Mouse (Mus musculus) hindbrain, embryonic 12.5 days (tissue): Measurements from ENCODE around the gene Wt1. TPM values are rescaled to one million over a fixed set of nuclear protein-coding genes. Genes with fewer than 3 reads are reported as not detected.

Experiments used
- ATAC-seq: fragments of 200-750 bp; cut with Nextera tagmentation; 2 replicates; pipeline ENCODE4 v1.8.0; 2017; ENCODE audit warnings: moderate TSS enrichment; ENCODE audit not compliant: low FRiP score
- H3K27ac ChIP-seq: fragments of 300-500 bp; sonication (generic); 2 replicates; pipeline ENCODE4 v1.5.1; 2016; ENCODE audit warnings: mild to moderate bottlenecking
- H3K27me3 ChIP-seq: fragments of 300-500 bp; sonication (generic); 2 replicates; pipeline ENCODE4 v1.6.1; 2016; ENCODE audit warnings: mild to moderate bottlenecking
- H3K36me3 ChIP-seq: fragments of 300-500 bp; sonication (generic); 2 replicates; pipeline ENCODE4 v1.6.1; 2016; ENCODE audit warnings: mild to moderate bottlenecking
- H3K4me1 ChIP-seq: fragments of 300-500 bp; sonication (generic); 2 replicates; pipeline ENCODE4 v1.6.1; 2016
- H3K4me2 ChIP-seq: fragments of 300-500 bp; sonication (generic); replicated peaks from 2 replicates; pipeline ENCODE4 v1.6.1; 2016; ENCODE audit warnings: mild to moderate bottlenecking
- H3K4me3 ChIP-seq: fragments of 300-500 bp; sonication (generic); 2 replicates; pipeline ENCODE4 v1.5.1; 2016; ENCODE audit warnings: mild to moderate bottlenecking
- H3K9ac ChIP-seq: fragments of 300-500 bp; sonication (generic); 2 replicates; pipeline ENCODE4 v1.6.1; 2016; ENCODE audit warnings: mild to moderate bottlenecking, moderate library complexity
- H3K9me3 ChIP-seq: fragments of 300-500 bp; sonication (generic); replicated peaks from 2 replicates; pipeline ENCODE4 v1.6.1; 2016; ENCODE audit warnings: mild to moderate bottlenecking
- WGBS: fragments of 180-500 bp; shearing (Covaris S2); methylation state at CpG from one replicate; pipeline ENCODE4 v1.1.7; 2016; 5-methylcytosine and 5-hydroxymethylcytosine counted together
- polyA plus RNA-seq: library from polyadenylated mRNA; unstranded; fragments of >200 nt; fragmentation: Nextera tagmentation; extraction: Ambion mirVana; gene quantifications from 2 replicates; pipeline ENCODE4 v1.2.1, GENCODE M21; 2016

Gene Wt1
- polyA plus RNA-seq, 1 experiment from 2014 or later: 0.31 TPM

GRCm38 (mm10) chr2:105100541-105100940, 25.8 kb upstream of the Wt1 start:
- Histone ChIP-seq H3K4me1 (no peaks in the 10 kb centered on the region), H3K36me3 (no peaks in the 10 kb centered on the region), H3K27ac (no peak overlapping the region), H3K9ac (no peak overlapping the region), H3K4me2 (no peak overlapping the region), H3K4me3 (no peak overlapping the region), H3K9me3 (no peaks in the 10 kb centered on the region), H3K27me3 (no peaks in the 10 kb centered on the region)
- 73% methylated on average over 7 of the region's 7 CpGs for WGBS
- no peak for ATAC-seq

- H3K27ac ChIP-seq: no peak overlapping the region
- WGBS: 9% methylated on average over 6 of the region's 6 CpGs
- H3K9me3 ChIP-seq: no peaks in the 10 kb centered on the region
- H3K4me1 ChIP-seq: no peaks in the 10 kb centered on the region
- H3K27me3 ChIP-seq: peaks cover 28% of the 10 kb centered on the region
- H3K4me3 ChIP-seq: no peak overlapping the region
- peak; percentile 96 for ATAC-seq
- no peak overlapping the region for H3K9ac ChIP-seq
- no peak overlapping the region for H3K4me2 ChIP-seq
- H3K36me3 ChIP-seq: no peaks in the 10 kb centered on the region
These were observed 17.6 kb upstream of the Wt1 start for GRCm38 (mm10) chr2:105108703-105109158.

DNA sequence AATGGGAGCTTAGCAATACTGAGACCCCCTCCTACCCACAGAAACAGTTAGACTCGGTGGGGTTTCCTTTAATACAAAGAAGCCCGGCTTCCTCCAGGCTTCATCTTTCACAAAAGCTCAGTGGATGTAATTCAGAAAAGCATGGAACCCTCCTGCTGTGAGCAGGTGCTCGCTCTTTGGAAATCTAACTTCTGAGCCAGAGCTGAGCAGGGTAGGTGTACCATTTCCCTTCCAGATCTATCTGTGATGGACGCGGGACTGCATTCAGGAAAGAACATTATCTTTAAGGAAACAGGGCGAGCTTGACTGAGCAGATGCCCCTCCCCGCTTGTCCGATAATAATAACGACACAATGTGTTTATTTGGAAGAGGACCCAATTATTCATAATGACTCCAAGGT, 12.3 kb upstream of the Wt1 start:
- WGBS: 12% methylated on average over 9 of the region's 9 CpGs
- H3K4me2 ChIP-seq: no peak overlapping the region
- H3K27me3 ChIP-seq: peaks cover 72% of the 10 kb centered on the region
- no peaks in the 10 kb centered on the region for H3K4me1 ChIP-seq
- H3K4me3 ChIP-seq: no peak overlapping the region
- no peaks in the 10 kb centered on the region for H3K9me3 ChIP-seq
- H3K36me3 ChIP-seq: no peaks in the 10 kb centered on the region
- H3K9ac ChIP-seq: no peak overlapping the region
- no peak for ATAC-seq
- no peak overlapping the region for H3K27ac ChIP-seq

DNA sequence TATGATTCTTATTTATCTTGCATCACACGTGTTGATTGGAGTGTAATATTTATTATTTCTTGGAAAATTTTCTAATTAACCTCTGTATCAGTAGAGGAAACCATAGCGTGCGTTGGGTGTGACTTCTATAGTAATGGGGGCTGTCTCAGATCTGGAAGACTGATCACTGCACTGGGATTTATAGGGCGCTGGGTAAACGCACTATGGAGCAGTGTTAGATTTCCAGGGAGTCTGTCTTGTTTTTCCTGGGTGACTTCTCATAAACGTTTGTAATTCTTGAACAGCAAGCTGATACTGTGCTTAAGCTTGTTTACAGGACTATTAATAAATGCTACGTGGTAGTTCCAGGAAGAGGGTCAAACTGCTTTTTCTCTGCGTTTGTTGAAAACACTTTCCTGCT, 8.7 kb upstream of the Wt1 start:
- no peak overlapping the region for H3K9ac ChIP-seq
- H3K4me1 ChIP-seq: peaks cover under 1% of the 10 kb centered on the region; the same call in 1 of the 2 replicates
- H3K4me2 ChIP-seq: no peak overlapping the region
- 70% methylated on average over 8 of the region's 8 CpGs for WGBS
- no peaks in the 10 kb centered on the region for H3K36me3 ChIP-seq
- no peak overlapping the region for H3K4me3 ChIP-seq
- no peak for ATAC-seq
- H3K27ac ChIP-seq: no peak overlapping the region
- H3K9me3 ChIP-seq: no peaks in the 10 kb centered on the region
- H3K27me3 ChIP-seq: peaks cover 85% of the 10 kb centered on the region

DNA sequence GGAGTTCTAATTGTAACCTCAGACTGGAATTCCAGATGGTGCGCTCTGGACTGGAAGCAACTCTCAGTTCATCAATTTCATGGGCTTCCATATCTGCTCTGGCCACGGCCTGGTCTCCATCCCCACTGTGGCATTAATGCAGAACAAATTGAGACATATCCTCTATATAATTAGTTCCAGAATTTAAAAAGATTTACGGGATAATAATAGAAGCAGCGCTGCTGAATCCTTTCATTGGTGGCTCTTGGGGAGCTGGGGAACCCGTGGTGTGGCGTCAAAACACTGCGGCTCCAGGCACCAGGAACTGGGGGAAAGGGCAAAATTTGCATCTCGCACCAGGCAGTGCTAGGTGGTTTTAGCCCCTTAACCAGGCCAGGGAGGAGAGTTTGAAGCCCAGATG, 4.1 kb upstream of the Wt1 start:
- no peak for ATAC-seq
- Histone ChIP-seq H3K9me3 (no peaks in the 10 kb centered on the region), H3K36me3 (no peaks in the 10 kb centered on the region), H3K4me2 (no peak overlapping the region), H3K27me3 (peaks cover 93% of the 10 kb centered on the region), H3K4me1 (peaks cover 15% of the 10 kb centered on the region), H3K4me3 (no peak overlapping the region), H3K27ac (no peak overlapping the region), H3K9ac (no peak overlapping the region)
- WGBS: 1% methylated on average over 8 of the region's 8 CpGs

DNA sequence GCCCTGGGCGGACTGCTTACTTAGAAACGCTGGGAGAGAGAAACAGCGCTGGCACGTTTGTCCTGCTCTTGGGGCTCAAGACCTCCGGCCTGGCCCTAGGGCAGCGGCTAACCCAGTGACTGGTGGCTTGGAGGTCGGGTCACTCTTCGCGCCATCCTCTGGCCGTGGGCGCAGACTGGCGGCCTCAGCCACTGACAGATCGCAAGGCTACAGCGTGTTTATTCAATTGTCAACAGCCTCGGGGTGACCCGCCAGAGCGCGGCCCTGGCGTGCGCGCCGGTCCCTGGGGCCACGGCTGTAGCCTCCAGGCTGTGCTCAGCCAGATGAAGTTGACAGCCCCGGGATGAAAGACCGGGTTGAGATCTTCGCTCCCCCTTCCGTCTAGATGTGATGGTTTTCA, 3.4 kb upstream of the Wt1 start:
- Histone ChIP-seq H3K4me1 (peaks cover 16% of the 10 kb centered on the region), H3K4me3 (peak overlapping the region; percentile 11), H3K36me3 (no peaks in the 10 kb centered on the region), H3K27me3 (peaks cover 93% of the 10 kb centered on the region), H3K9ac (no peak overlapping the region), H3K27ac (no peak overlapping the region), H3K9me3 (no peaks in the 10 kb centered on the region), H3K4me2 (0 out of 2 replicates have a peak overlapping the region, but pooled peaks have one; percentile 17)
- no peak for ATAC-seq
- under 1% methylated on average over 27 of the region's 27 CpGs for WGBS

- 2% methylated on average over 8 of the region's 8 CpGs for WGBS
- Histone ChIP-seq H3K4me3 (no peak overlapping the region), H3K9me3 (no peaks in the 10 kb centered on the region), H3K4me1 (peaks cover 16% of the 10 kb centered on the region), H3K27ac (no peak overlapping the region), H3K9ac (no peak overlapping the region), H3K4me2 (no peak overlapping the region), H3K27me3 (peaks cover 94% of the 10 kb centered on the region), H3K36me3 (no peaks in the 10 kb centered on the region)
- ATAC-seq: no peak
These were observed 2.9 kb upstream of the Wt1 start for GRCm38 (mm10) chr2:105123431-105123830.

DNA sequence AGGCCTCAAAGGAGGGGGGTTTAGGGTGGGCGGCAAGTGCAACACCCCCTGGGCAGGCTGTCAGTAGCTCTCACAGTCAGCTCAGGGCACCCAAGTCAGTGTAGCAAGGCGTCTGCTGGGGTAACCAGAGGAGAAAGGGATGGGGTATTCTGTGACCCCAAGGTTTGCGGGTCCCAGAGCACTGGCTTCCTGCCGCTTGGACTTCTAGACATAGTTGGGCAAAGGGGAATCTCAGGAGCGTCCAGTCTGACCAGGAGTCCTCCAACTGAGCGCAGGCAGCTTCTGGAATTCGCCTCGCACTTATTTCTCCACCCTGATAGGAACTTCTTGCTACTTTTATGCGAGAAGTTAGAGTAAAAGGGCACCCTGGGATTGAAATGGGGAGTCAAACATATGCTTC, 2.4 kb upstream of the Wt1 start:
- no peak overlapping the region for H3K27ac ChIP-seq
- no peaks in the 10 kb centered on the region for H3K36me3 ChIP-seq
- H3K9me3 ChIP-seq: no peaks in the 10 kb centered on the region
- H3K4me2 ChIP-seq: no peak overlapping the region
- H3K27me3 ChIP-seq: peaks cover 94% of the 10 kb centered on the region
- H3K9ac ChIP-seq: no peak overlapping the region
- peaks cover 16% of the 10 kb centered on the region for H3K4me1 ChIP-seq
- no peak overlapping the region for H3K4me3 ChIP-seq
- 2% methylated on average over 9 of the region's 9 CpGs for WGBS
- ATAC-seq: no peak

DNA sequence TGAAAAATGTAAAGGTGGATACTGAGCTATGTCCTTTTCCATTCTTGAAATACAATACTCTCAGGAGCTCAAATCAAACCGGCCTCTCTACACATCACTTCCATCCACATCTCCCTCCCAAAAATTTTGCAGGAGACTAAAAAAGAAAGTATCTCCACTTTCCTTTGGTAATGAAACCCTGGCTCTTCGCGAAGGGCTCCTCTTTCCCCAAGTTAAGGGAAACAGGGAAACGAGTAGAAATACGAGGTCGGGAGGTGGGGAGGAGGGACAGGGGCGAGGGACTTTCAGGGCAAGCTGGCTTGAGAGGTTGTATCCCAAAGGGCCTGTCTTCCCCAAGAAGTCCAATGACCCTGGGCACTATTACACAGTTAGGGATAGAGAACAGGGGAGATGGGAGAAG, 1.9 kb upstream of the Wt1 start:
- Histone ChIP-seq H3K9ac (no peak overlapping the region), H3K27ac (no peak overlapping the region), H3K36me3 (no peaks in the 10 kb centered on the region), H3K4me2 (no peak overlapping the region), H3K27me3 (peaks cover 94% of the 10 kb centered on the region), H3K4me1 (peaks cover 16% of the 10 kb centered on the region), H3K9me3 (no peaks in the 10 kb centered on the region), H3K4me3 (no peak overlapping the region)
- ATAC-seq: no peak
- WGBS: 0% methylated on average over 7 of the region's 7 CpGs

DNA sequence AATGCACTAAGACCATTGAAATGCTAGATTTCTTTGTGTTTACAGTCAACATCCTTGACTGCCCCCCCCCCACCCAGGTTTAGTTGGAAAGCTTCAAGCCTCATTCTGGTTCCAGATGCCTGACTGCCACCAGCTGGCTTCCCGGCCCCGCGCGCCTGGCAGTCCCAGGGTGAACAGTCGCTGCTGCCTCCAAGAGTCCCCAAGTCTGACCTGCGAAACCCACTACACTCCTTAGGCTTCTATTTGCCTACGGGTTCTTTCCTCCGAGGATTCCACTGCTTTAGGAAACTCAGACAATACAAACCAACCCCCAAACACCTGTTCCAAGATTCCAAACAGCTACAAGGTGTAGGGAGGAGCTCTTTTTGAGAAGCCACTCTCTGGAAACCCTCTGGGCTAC, 1.1 kb upstream of the Wt1 start:
- H3K27ac ChIP-seq: no peak overlapping the region
- 2% methylated on average over 8 of the region's 8 CpGs for WGBS
- peaks cover 16% of the 10 kb centered on the region for H3K4me1 ChIP-seq
- H3K27me3 ChIP-seq: peaks cover 94% of the 10 kb centered on the region
- no peak overlapping the region for H3K9ac ChIP-seq
- ATAC-seq: no peak
- H3K4me2 ChIP-seq: no peak overlapping the region
- no peaks in the 10 kb centered on the region for H3K36me3 ChIP-seq
- H3K4me3 ChIP-seq: no peak overlapping the region
- no peaks in the 10 kb centered on the region for H3K9me3 ChIP-seq

DNA sequence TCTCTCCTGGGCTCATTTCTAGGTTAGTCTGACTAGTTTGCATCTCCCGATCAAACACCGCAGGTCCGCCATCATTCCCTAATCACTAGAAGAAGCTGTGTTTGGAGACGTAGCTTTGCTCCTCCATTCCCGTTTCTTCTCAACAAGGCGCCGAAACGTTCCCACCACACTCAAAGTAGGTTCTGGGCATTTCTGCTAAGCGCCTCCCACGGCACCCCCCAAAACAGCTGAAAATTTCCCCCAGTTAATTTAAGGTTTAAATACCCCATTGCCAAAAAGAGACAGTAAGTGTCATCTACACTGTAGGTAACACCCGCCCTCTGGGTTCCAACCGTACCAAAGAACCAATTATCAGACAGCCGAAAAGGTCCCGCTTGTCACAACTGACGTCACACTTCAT, 688 bp upstream of the Wt1 start:
- no peak for ATAC-seq
- no peak overlapping the region for H3K4me3 ChIP-seq
- H3K4me1 ChIP-seq: peaks cover 19% of the 10 kb centered on the region
- H3K36me3 ChIP-seq: no peaks in the 10 kb centered on the region
- WGBS: 3% methylated on average over 15 of the region's 15 CpGs
- no peak overlapping the region for H3K4me2 ChIP-seq
- no peak overlapping the region for H3K9ac ChIP-seq
- H3K9me3 ChIP-seq: no peaks in the 10 kb centered on the region
- peaks cover 94% of the 10 kb centered on the region for H3K27me3 ChIP-seq
- H3K27ac ChIP-seq: no peak overlapping the region

DNA sequence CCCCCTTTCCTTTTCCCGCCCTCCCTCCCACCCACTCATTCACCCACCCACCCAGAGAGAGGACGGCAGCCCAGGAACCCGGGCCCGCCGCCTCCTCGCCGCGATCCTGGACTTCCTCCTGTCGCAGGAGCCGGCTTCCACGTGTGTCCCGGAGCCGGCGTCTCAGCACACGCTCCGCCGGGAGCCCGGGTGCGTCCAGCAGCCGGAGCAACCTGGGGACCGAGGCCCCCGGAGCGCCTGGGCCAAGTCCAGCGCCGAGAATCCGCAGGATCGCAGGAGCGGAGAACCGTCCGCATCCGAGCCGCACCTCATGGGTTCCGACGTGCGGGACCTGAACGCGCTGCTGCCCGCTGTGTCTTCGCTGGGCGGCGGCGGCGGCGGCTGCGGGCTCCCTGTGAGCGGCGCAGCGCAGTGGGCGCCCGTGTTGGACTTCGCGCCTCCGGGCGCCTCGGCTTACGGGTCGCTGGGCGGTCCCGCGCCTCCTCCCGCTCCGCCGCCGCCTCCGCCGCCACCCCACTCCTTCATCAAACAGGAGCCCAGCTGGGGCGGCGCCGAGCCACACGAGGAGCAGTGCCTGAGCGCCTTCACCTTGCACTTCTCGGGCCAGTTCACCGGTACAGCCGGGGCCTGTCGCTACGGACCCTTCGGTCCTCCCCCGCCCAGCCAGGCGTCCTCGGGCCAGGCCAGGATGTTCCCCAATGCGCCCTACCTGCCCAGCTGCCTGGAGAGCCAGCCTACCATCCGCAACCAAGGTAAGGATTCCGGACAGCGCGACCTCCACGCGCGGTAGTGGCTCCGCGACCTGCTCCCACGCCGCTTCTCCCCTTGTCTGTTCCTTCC, 582 bp downstream of the Wt1 start:
- ATAC-seq: 0 out of 2 replicates have a peak, but pooled peaks have one; percentile 1
- Histone ChIP-seq H3K27ac (no peak overlapping the region), H3K4me3 (peak overlapping the region; percentile 21), H3K27me3 (peaks cover 94% of the 10 kb centered on the region), H3K4me2 (peak overlapping the region; percentile 40), H3K4me1 (peaks cover 21% of the 10 kb centered on the region), H3K36me3 (no peaks in the 10 kb centered on the region), H3K9me3 (no peaks in the 10 kb centered on the region), H3K9ac (peak overlapping the region; percentile 27; the same call in 1 of the 2 replicates)
- WGBS: under 1% methylated on average over 83 of the region's 92 CpGs
